Mouse (Mus musculus): Measurements from ENCODE around the gene Lig1.

The Lig1 gene

GRCm38 (mm10) chr7:13277081-13277480 is at the start of gene Lig1:
TSS of gene Lig1 (plus strand) at chr7:13277283.
- ATAC-seq (ENCODE audit: low TSS enrichment) = no peak

DNA sequence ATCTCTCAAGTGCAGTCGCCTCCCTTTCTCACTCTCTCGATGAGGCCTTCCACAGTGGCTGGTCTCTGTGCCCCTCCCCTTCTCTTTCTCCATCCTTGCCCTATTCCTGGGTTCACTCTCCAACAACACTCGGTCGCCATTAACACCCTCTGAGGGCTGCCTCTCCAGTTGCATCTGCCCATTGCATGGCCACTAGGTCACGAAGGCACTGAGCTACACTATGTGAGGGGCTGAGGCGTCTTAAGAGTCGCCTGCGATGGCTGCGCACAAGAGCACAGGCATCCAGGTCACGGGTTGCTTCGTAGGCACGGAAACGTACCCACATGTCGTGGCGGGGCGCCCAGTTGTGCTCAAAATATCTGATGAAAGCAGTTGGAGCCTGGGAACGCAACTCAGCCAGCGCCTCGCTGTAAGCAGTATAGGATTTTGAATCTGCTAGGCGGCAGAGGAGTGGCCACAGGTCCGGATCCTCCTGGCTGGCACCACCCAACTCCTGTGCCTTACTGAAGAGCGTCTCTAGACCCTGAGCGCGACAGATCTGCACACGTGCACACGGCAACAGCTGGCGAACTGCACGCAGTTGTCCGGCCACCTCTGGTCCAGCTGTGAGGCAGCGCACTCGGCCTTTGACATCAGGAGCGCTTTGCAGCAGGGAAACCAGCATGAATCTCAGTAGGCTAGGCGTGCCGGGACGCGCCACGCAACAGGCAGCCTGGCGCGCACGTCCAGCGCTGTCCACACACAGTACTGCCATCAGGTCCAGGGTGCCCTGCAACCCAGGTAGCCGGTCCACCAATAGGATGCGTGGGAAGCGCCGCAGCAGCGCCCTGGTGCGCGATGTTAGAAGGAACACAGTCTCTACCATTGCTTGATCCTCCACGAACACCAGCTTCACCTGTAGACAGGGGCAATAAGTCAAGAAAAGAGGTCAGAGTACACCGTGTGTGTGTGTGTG is 16.1 kb upstream of the Lig1 start:
- ATAC-seq (ENCODE audit: low TSS enrichment) = peak; percentile 38

DNA sequence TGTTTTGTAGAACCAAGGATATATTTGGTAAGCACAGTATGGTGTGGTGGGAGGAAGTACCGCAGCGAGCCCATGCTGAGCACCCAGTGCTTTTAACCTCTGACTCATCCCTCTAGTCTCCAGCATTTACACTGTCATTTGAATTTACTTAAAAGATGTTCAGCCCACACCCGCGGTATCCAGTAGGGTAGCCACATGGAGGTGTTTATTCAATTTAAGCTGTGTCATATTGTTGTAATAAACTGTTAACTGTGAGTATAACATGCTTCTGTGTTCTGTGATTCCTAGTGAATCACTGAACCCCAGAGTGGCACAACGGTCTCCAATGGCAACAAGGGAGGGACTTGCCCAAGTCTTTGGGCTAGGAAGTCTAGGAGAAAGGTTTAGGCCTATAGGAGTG is 13.2 kb upstream of the Lig1 start:
- ATAC-seq (ENCODE audit: low TSS enrichment) = peak; percentile 20; the same call in 1 of the 2 replicates

DNA sequence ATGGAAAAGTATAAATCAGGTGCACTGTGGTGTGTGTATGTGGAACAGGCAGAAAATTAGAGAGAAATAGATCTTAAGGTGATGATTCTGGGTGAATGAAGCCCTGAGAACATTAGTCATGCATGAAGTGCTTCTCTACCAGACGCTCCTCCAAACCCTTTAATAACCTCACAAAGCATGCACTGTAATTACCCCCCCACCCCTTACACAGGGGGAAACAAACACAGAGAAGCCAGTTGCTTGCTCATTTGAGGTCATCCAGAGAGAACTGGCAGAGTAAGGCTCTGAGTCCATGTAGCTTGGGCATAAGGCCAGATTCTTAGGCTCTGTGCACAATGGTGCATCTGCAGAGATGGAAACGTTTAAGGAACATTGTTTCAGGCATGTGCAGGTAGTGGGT is 12.7 kb upstream of the Lig1 start:
- ATAC-seq (ENCODE audit: low TSS enrichment) = no peak

DNA sequence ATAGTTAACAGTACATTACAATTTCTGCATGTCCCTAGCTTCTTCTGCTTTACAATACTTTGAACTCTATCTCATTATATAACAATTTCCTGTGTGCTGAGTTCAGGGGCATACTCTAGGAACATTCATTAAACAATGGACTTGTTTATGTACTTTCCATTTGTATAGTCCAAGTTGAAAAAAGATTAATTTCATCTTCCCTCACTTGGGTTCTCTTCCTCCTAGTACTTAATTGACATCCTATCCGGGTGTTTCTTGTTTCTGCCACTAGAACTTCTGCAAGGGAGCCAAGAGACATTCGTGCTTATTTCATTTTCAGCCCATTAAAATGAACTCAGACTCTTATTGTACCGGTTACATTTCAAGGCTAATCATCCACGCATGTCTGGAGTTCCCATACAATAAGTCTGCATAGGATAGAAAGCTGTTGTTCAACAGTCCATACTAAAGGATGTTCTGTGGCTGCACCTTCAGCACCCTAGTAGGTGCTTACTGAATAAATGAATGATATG is 8.3 kb upstream of the Lig1 start:
- ATAC-seq (ENCODE audit: low TSS enrichment) = no peak

GRCm38 (mm10) chr7:13269394-13269793 is 7.7 kb upstream of the Lig1 start:
- no peak for ATAC-seq (ENCODE audit: low TSS enrichment)

GRCm38 (mm10) chr7:13271704-13272103 is 5.4 kb upstream of the Lig1 start:
- no peak for ATAC-seq (ENCODE audit: low TSS enrichment)

DNA sequence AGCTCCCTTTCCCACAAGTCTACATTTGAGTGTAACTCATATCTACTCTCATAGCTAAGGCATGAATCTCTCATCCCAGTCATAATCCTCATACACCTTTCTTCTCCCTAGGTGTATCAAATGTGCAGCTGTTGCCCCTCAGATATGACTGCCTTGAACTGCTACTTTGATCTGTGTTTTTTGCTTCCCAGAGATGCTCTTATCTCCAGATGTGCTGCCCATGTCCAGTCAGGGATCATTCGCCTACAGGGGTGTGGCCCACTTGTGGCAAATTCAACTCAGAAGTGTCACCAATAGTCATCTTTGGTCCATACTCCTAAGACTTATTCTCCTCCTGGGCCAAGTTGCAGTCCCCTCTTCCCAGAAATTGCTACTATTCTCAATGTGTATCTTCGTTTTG is 750 bp downstream of the Lig1 start:
- no peak for ATAC-seq (ENCODE audit: low TSS enrichment)

DNA sequence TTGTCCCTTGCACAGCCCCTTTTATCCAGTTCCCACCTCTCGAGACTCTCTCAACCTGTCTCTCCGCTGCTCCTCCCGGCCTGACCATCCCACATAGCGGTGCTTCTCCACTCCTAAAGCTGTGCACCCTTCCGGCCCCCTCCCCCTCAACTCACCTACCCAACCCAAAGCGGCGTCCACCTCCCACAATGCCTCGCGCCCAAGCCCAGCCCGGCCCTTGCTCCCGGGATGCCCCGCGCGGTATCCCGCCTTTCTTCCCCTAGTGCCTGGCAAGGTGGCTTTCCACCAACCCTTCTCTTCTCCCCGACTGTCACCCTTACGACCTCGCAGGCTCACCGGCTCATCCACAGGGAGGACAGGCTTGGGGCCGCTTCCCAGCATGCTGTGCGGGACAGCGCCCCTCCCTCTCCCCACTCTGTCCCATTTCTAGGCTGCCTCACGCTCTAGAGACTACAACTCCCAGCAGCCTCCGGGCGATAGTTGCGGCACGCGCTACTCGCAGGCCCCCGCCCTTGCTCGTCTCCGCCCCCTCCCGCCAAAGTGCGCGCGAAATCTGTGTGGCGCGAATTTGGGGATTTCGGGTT is 1.3 kb downstream of the Lig1 start, which contains the start of gene Zswim9:
TSS of gene Zswim9 (minus strand) at position 414 of the 584 bp plus-strand sequence.
- ATAC-seq (ENCODE audit: low TSS enrichment) = peak; percentile 99

GRCm38 (mm10) chr7:13278957-13279356 is 1.9 kb downstream of the Lig1 start:
- peak; percentile 17; the same call in 1 of the 2 replicates for ATAC-seq (ENCODE audit: low TSS enrichment)

DNA sequence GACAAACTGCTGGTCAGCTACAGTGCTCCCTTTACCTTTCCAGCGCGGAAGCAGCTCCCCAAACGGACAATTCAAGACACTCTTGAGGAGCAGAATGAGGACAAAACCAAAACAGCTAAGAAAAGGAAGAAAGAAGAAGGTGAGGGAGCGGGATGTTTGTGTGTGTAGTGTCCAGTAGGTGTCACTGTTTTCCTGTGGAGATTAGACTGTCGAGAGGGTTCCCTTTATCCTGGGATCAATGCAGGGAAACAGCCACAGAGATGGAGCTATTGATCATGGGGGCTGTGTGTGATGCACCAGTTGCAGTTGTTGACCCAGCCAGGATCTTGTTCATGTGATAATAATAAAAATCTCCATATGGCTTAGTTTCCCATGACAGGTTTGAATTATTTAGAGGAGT is 11.5 kb downstream of the Lig1 start:
- peak; percentile 87 for ATAC-seq (ENCODE audit: low TSS enrichment)

DNA sequence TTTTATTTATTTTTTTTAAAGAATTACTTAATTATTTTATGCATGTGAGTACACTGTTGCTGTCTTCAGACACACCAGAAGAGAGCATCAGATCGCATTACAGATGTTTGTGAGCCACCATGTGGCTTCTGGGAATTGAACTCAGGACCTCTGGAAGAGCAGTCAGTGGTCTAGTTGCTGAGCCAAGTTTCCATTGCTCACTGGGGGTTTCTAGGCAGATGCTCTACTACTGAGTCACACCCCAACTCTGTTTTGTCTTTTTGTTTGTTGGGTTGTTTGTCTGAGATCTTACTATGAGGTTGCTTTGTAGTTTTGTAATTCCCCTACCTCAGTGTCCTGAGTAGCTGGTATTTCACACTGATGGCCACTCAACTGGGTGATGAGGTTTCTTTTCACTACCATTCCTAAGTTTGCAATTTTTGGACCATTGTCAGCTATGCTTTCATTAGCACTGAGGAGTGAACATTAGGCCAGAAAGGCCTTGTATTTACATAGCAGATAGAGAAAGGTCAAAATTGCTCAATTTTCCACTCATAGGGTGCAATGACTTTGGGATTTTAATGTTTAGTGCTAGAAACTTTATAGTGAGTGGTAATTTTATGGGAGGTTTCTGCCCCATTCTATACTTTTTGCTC is 13.1 kb downstream of the Lig1 start:
- ATAC-seq (ENCODE audit: low TSS enrichment) = no peak

DNA sequence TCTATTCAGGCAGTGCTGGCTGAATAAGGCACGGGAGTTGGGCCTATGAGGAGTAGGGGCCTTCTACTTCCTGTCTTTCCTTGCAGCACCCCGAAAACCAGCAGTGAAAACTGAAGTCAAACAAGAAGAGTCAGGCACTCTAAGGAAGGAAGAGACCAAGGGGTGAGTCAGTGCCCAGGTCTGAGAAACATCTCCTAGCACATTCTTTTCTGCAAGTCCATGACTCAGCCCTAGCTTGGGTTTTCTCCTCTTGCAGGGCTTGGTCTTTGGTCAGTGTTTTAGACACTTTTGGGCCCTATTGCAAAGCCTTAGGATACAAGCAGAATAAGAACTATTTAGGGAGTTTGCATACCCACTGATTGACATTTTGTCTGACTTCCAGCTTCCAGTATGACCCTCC is 14.3 kb downstream of the Lig1 start:
- no peak for ATAC-seq (ENCODE audit: low TSS enrichment)

- no peak for ATAC-seq (ENCODE audit: low TSS enrichment)
Observed at GRCm38 (mm10) chr7:13293878-13294855, 17.1 kb downstream of the Lig1 start.

GRCm38 (mm10) chr7:13295256-13295655 is 18.2 kb downstream of the Lig1 start:
- no peak for ATAC-seq (ENCODE audit: low TSS enrichment)

- no peak for ATAC-seq (ENCODE audit: low TSS enrichment)
Observed at GRCm38 (mm10) chr7:13297636-13298035, 20.6 kb downstream of the Lig1 start.

DNA sequence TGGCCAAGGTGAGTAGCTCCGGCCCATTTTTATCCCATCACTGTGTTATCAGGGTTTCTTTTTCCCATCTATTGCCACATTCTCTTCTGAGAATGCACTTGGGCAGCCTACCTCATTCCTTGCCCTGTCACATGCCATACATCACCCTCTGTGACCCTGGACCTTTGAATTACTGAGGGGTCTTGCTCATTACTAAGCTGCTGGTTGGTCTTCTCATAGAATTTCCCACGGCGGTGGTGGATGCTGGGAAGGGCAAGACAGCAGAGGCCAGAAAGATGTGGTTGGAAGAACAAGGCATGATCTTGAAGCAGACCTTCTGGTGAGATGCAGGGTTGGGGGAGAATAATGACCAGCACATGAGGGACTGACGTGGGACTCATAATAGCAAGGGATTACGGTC is 21.7 kb downstream of the Lig1 start:
- ATAC-seq (ENCODE audit: low TSS enrichment) = no peak

GRCm38 (mm10) chr7:13301643-13302042 is 24.6 kb downstream of the Lig1 start:
- ATAC-seq (ENCODE audit: low TSS enrichment) = no peak

- ATAC-seq (ENCODE audit: low TSS enrichment) = no peak
Observed at GRCm38 (mm10) chr7:13302780-13303179, 25.7 kb downstream of the Lig1 start.

DNA sequence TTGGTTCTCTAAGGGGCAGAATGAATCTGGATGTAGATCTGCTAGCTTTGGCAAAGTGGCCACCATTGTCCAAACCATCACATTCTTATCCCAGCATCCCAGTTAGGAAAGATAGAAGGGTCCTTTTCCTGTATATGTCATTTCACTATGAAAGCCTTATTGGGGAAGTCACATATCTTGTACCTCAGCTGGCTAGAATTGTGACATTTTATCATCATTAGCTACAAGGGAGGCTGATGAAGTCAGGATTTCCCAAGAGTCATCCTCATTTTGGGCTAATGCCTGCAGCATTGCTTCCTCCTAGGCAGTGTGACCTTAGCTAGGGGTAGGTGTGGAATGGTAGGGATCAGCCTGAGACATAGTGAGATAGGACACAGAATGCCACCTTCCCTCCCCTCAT is 26.3 kb downstream of the Lig1 start:
- ATAC-seq (ENCODE audit: low TSS enrichment) = no peak

DNA sequence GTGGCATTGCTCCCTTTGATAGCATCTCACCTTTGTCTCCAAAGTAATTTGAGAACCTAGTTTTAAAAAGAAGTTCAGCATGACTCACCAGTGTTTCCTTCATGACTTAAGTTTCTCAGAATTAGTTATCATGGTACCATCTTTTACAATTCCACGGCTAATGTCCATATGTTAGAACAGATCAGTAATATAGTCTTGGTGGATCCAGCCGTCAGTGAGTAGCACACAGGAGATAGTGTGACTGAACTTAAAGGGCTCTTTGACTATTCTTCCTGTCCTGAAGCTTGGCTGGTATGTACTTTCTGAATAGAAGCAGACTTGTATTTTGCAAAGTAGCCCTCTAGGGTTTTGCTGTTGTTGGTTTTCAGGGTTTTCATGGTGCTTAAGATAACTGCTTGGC is 32.3 kb downstream of the Lig1 start:
- ATAC-seq (ENCODE audit: low TSS enrichment) = no peak

Measured in frontal cortex, adult (tissue).